Mouse (Mus musculus) liver, embryonic 16.5 days (tissue): ENCODE data around the gene Cnr2. TPM values are rescaled to one million over a fixed set of nuclear protein-coding genes. Genes with fewer than 3 reads are reported as not detected.
A peak's percentile ranks its signal among the peaks of the same experiment; 100 is the strongest.

ENCODE experiments used
- ATAC-seq: fragments of 200-750 bp; cut with Nextera tagmentation; 2 replicates; pipeline ENCODE4 v1.8.0; 2017; ENCODE audit warnings: low read depth, mild to moderate bottlenecking, moderate number of reproducible peaks, moderate library complexity
- H3K27ac ChIP-seq: fragments of 300-500 bp; sonication (generic); 2 replicates; pipeline ENCODE4 v1.5.1; 2014; ENCODE audit warnings: mild to moderate bottlenecking, low read length
- H3K27me3 ChIP-seq: fragments of 300-500 bp; sonication (generic); 2 replicates; pipeline ENCODE4 v1.6.1; 2014; ENCODE audit warnings: low read depth, low read length, mixed read lengths; ENCODE audit not compliant: control insufficient read depth, insufficient read depth
- H3K36me3 ChIP-seq: fragments of 300-500 bp; sonication (generic); 2 replicates; pipeline ENCODE4 v1.6.1; 2014; ENCODE audit warnings: mild to moderate bottlenecking; ENCODE audit not compliant: control insufficient read depth, insufficient read depth
- H3K4me1 ChIP-seq: fragments of 300-500 bp; sonication (generic); 2 replicates; pipeline ENCODE4 v1.6.1; 2014; ENCODE audit warnings: low read depth, low read length, mixed read lengths; ENCODE audit not compliant: control insufficient read depth
- H3K4me2 ChIP-seq: fragments of 300-500 bp; sonication (generic); 2 replicates; pipeline ENCODE4 v1.6.1; 2014; ENCODE audit warnings: low read depth, low read length, mixed read lengths
- H3K4me3 ChIP-seq: fragments of 300-500 bp; sonication (generic); 2 replicates; pipeline ENCODE4 v1.5.1; 2014; ENCODE audit warnings: low read depth, mild to moderate bottlenecking, low read length
- H3K9ac ChIP-seq: fragments of 300-500 bp; sonication (generic); 2 replicates; pipeline ENCODE4 v1.6.1; 2014; ENCODE audit warnings: low read depth, low read length
- H3K9me3 ChIP-seq: fragments of 300-500 bp; sonication (generic); replicated peaks from 2 replicates; pipeline ENCODE4 v1.6.1; 2016; ENCODE audit warnings: low read length; ENCODE audit not compliant: control insufficient read depth
- WGBS: fragments of 180-500 bp; shearing (Covaris S2); extraction: QIAGEN DNeasy Blood & Tissue Kit; methylation state at CpG from one replicate; pipeline ENCODE4 v1.1.7; 2014; ENCODE audit not compliant: insufficient replicate concordance; 5-methylcytosine and 5-hydroxymethylcytosine counted together
- polyA plus RNA-seq: library from polyadenylated mRNA; unstranded; fragments of >200 nt; fragmentation: Nextera tagmentation; extraction: Ambion mirVana; gene quantifications from 2 replicates; pipeline ENCODE4 v1.2.1, GENCODE M21; 2015

Cnr2 gene
- polyA plus RNA-seq, 1 experiment from 2014 or later, result 2.9 TPM

- Histone ChIP-seq H3K4me3 (no peak overlapping the region), H3K4me2 (no peak overlapping the region), H3K9ac (no peak overlapping the region), H3K36me3 (peaks cover 6% of the 10 kb centered on the region), H3K9me3 (no peaks in the 10 kb centered on the region), H3K27ac (peak overlapping the region; percentile 65), H3K27me3 (no peaks in the 10 kb centered on the region), H3K4me1 (peaks cover 6% of the 10 kb centered on the region)
- peak; percentile 72 for ATAC-seq
- WGBS, result 64% methylated on average over 8 of the region's 8 CpGs
These were observed 63.2 kb downstream of the Cnr2 start for GRCm38 (mm10) chr4:135958354-135958753.

- Histone ChIP-seq H3K4me3 (no peak overlapping the region), H3K27me3 (no peaks in the 10 kb centered on the region), H3K36me3 (no peaks in the 10 kb centered on the region), H3K27ac (no peak overlapping the region), H3K9ac (no peak overlapping the region), H3K4me2 (no peak overlapping the region), H3K4me1 (peaks cover 15% of the 10 kb centered on the region), H3K9me3 (no peaks in the 10 kb centered on the region)
- no peak for ATAC-seq
- WGBS, result 23% methylated on average over 5 of the region's 5 CpGs
These were observed 65.5 kb downstream of the Cnr2 start for GRCm38 (mm10) chr4:135960717-135961116.

- 0 out of 2 replicates have a peak, but pooled peaks cover 2% of the 10 kb centered on the region for H3K36me3 ChIP-seq
- no peak overlapping the region for H3K9ac ChIP-seq
These were observed 66.5 kb downstream of the Cnr2 start for GRCm38 (mm10) chr4:135961709-135962108.

GRCm38 (mm10) chr4:135962198-135962597 lies 67.0 kb downstream of the Cnr2 start:
- Histone ChIP-seq H3K36me3 (peaks cover 3% of the 10 kb centered on the region; the same call in 1 of the 2 replicates), H3K4me2 (no peak overlapping the region), H3K9me3 (no peaks in the 10 kb centered on the region), H3K9ac (no peak overlapping the region), H3K4me1 (peaks cover 15% of the 10 kb centered on the region), H3K4me3 (no peak overlapping the region), H3K27me3 (no peaks in the 10 kb centered on the region), H3K27ac (no peak overlapping the region)
- WGBS, result 77% methylated on average over 7 of the region's 7 CpGs
- ATAC-seq, result no peak

More at GRCm38 (mm10) chr4:135961709-135962108, 66.5 kb downstream of the Cnr2 start:
- Histone ChIP-seq H3K4me3 (no peak overlapping the region), H3K4me1 (peaks cover 15% of the 10 kb centered on the region), H3K9me3 (no peaks in the 10 kb centered on the region), H3K27me3 (no peaks in the 10 kb centered on the region), H3K27ac (no peak overlapping the region), H3K4me2 (no peak overlapping the region)
- 81% methylated on average over 5 of the region's 5 CpGs for WGBS
- ATAC-seq, result no peak

GRCm38 (mm10) chr4:135962946-135963345 lies 67.8 kb downstream of the Cnr2 start:
- ATAC-seq, result peak; percentile 1; the same call in 1 of the 2 replicates

GRCm38 (mm10) chr4:135963457-135964193 lies 68.4 kb downstream of the Cnr2 start, which contains the start of gene Gale:
TSS of gene Gale (plus strand) at chr4:135963727.
- peaks cover 15% of the 10 kb centered on the region for H3K4me1 ChIP-seq
- H3K27me3 ChIP-seq, result no peaks in the 10 kb centered on the region
- peak within 1 kb of the TSS; percentile 86 for H3K4me3 ChIP-seq
- peak within 1 kb of the TSS; percentile 99 for H3K4me2 ChIP-seq
- H3K9ac ChIP-seq, result peak within 1 kb of the TSS; percentile 86
- H3K27ac ChIP-seq, result peak within 1 kb of the TSS; percentile 85
- under 1% methylated on average over 56 of the region's 56 CpGs for WGBS
- peak; percentile 94 for ATAC-seq
- H3K36me3 ChIP-seq, result peaks cover 16% of the 10 kb centered on the region
- H3K9me3 ChIP-seq, result no peaks in the 10 kb centered on the region

More at GRCm38 (mm10) chr4:135962946-135963345, 67.8 kb downstream of the Cnr2 start:
- no peaks in the 10 kb centered on the region for H3K27me3 ChIP-seq
- WGBS, result 7% methylated on average over 15 of the region's 15 CpGs
- H3K4me3 ChIP-seq, result peak overlapping the region; percentile 86
- H3K4me1 ChIP-seq, result peaks cover 15% of the 10 kb centered on the region
- H3K4me2 ChIP-seq, result peak overlapping the region; percentile 99
- H3K9me3 ChIP-seq, result no peaks in the 10 kb centered on the region
- peak overlapping the region; percentile 85 for H3K27ac ChIP-seq
- peaks cover 9% of the 10 kb centered on the region for H3K36me3 ChIP-seq
- H3K9ac ChIP-seq, result peak overlapping the region; percentile 81

GRCm38 (mm10) chr4:135964426-135964825 lies 69.2 kb downstream of the Cnr2 start:
- peaks cover 22% of the 10 kb centered on the region for H3K36me3 ChIP-seq
- 5% methylated on average over 12 of the region's 12 CpGs for WGBS
- H3K4me2 ChIP-seq, result peak overlapping the region; percentile 99
- peak overlapping the region; percentile 86 for H3K9ac ChIP-seq
- H3K27ac ChIP-seq, result peak overlapping the region; percentile 68
- H3K4me3 ChIP-seq, result peak overlapping the region; percentile 86
- H3K4me1 ChIP-seq, result peaks cover 15% of the 10 kb centered on the region
- H3K9me3 ChIP-seq, result no peaks in the 10 kb centered on the region
- ATAC-seq, result peak; percentile 32
- H3K27me3 ChIP-seq, result no peaks in the 10 kb centered on the region

- no peaks in the 10 kb centered on the region for H3K27me3 ChIP-seq
- peak overlapping the region; percentile 68; the same call in 1 of the 2 replicates for H3K27ac ChIP-seq
- H3K36me3 ChIP-seq, result peaks cover 28% of the 10 kb centered on the region
- 75% methylated on average over 9 of the region's 9 CpGs for WGBS
- peaks cover 15% of the 10 kb centered on the region for H3K4me1 ChIP-seq
- no peak overlapping the region for H3K4me2 ChIP-seq
- no peak for ATAC-seq
- H3K9me3 ChIP-seq, result no peaks in the 10 kb centered on the region
- H3K9ac ChIP-seq, result no peak overlapping the region
- H3K4me3 ChIP-seq, result no peak overlapping the region
These were observed 69.9 kb downstream of the Cnr2 start for GRCm38 (mm10) chr4:135965113-135965512.

GRCm38 (mm10) chr4:135966283-135966682 lies 71.1 kb downstream of the Cnr2 start:
- Histone ChIP-seq H3K4me1 (peaks cover 19% of the 10 kb centered on the region), H3K4me3 (no peak overlapping the region), H3K27me3 (no peaks in the 10 kb centered on the region), H3K9ac (no peak overlapping the region), H3K9me3 (no peaks in the 10 kb centered on the region), H3K36me3 (peaks cover 28% of the 10 kb centered on the region), H3K27ac (no peak overlapping the region), H3K4me2 (no peak overlapping the region)
- no peak for ATAC-seq
- WGBS, result 81% methylated on average over 16 of the region's 16 CpGs
